7 mouse cellular contexts compared by ENCODE assay signal in the genomic region with DNA sequence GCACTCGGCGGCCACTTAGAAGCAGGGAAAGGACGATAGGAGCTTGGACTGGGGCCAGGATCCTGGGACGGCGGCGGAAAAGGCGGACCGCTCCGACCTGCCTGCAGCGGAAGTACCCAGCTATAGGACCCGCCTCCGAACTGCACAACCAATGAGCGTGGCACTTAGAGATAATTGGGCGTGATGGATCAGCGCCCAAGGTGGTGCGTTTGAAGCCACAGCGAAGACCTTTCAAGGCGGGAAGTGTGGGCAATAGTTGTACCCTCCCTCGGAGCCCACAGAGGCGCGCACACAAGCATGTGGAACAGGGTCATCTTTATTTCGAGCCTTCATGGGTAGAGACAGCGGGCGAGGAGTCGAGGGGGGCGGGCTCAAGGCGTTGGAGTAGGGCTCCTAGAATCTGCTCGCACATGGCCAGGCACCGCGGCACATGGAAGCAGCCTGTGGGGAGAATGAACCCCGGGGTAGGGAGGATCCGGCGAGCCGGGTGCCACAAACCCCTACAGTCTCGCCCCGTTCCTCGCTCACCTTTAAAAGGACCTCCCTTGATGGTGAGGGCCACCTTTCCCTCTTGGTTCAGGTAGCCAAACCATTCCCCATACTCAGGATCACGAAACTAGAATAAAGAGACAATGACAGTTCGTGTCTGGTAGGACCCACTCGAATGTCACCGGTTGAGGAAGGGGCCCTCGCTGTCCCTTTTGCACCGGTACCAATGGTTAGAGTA. TPM values are rescaled to one million over a fixed set of nuclear protein-coding genes. Genes with fewer than 3 reads are reported as not detected.
DNase-seq lines count a peak whose midpoint lies in the region; ATAC-seq lines count a peak whose summit lies in the region.

A gene (minus strand): TSS at position 48 of the 727 bp plus-strand sequence.
A gene (minus strand): TSS at position 122 of the 727 bp plus-strand sequence.

- intact Hi-C loops in gastrocnemius, postnatal 36 days (cut with DNase I) = no loop called here
- intact Hi-C loops in left cerebral cortex, postnatal 36 days (cut with DNase I) = loop anchor here (5.0 kb wide), 1 partner anchor 135 kb away; a partner anchor contains a TSS

- peak within 1 kb of the TSS; percentile 78 for H3K27ac ChIP-seq in intestine, embryonic 16.5 days (ENCODE audit: low read length)
- H3K27ac ChIP-seq in midbrain, embryonic 11.5 days (ENCODE audit: low read depth, low read length) = peak within 1 kb of the TSS; percentile 61

- H3K36me3 ChIP-seq in intestine, embryonic 16.5 days (ENCODE audit: control insufficient read depth, insufficient read depth, low read length) = no peaks in the 10 kb centered on the region
- no peaks in the 10 kb centered on the region; the same call in none of the 2 replicates for H3K36me3 ChIP-seq in midbrain, embryonic 11.5 days (ENCODE audit: control insufficient read depth, insufficient read depth, low read length)

- H3K4me3 ChIP-seq in intestine, embryonic 16.5 days (ENCODE audit: low read length) = peak within 1 kb of the TSS; percentile 59
- peak within 1 kb of the TSS; percentile 52 for H3K4me3 ChIP-seq in midbrain, embryonic 11.5 days (ENCODE audit: low read depth, low read length)

- H3K4me2 ChIP-seq in intestine, embryonic 16.5 days (ENCODE audit: low read depth, low read length) = peak within 1 kb of the TSS; percentile 66
- peak within 1 kb of the TSS; percentile 64 for H3K4me2 ChIP-seq in midbrain, embryonic 11.5 days

- H3K4me1 ChIP-seq in intestine, embryonic 16.5 days (ENCODE audit: control insufficient read depth, insufficient read depth, low read length) = no peaks in the 10 kb centered on the region
- no peaks in the 10 kb centered on the region; the same call in 1 of the 2 replicates for H3K4me1 ChIP-seq in midbrain, embryonic 11.5 days (ENCODE audit: control insufficient read depth, insufficient read depth, low read length)

- 16% methylated on average over 41 of the region's 43 CpGs for WGBS in intestine, embryonic 16.5 days
- 15% methylated on average over 43 of the region's 43 CpGs for WGBS in midbrain, embryonic 11.5 days

- H3K9me3 ChIP-seq in intestine, embryonic 16.5 days (ENCODE audit: control insufficient read depth, low read length) = no peaks in the 10 kb centered on the region
- H3K9me3 ChIP-seq in midbrain, embryonic 11.5 days (ENCODE audit: control insufficient read depth, low read length) = no peaks in the 10 kb centered on the region

- H3K27me3 ChIP-seq in intestine, embryonic 16.5 days (replicated peaks; ENCODE audit: control insufficient read depth, insufficient read depth, low read length) = no peaks in the 10 kb centered on the region
- no peaks in the 10 kb centered on the region for H3K27me3 ChIP-seq in midbrain, embryonic 11.5 days (ENCODE audit: control insufficient read depth, insufficient read depth, low read length)

- DNase-seq in adrenal gland, adult 8-10 months = peak; percentile 86
- DNase-seq in embryo, embryonic 11.5 days (ENCODE audit: low read depth, low spot score) = peak; percentile 75
- DNase-seq in gastrocnemius, postnatal 36 days = peak; percentile 78 to 83
- peak; percentile 84 to 87 for DNase-seq in left cerebral cortex, postnatal 36 days (ENCODE audit: low spot score in 2 of 2)
- peak; percentile 94 for DNase-seq in midbrain, embryonic 11.5 days (ENCODE audit: low spot score, missing footprints)
- DNase-seq in spleen, adult 12 weeks (ENCODE audit: low spot score) = peak; percentile 75

- H3K9ac ChIP-seq in intestine, embryonic 16.5 days (ENCODE audit: low read depth, low read length) = peak within 1 kb of the TSS; percentile 75
- peak within 1 kb of the TSS; percentile 72 for H3K9ac ChIP-seq in midbrain, embryonic 11.5 days (ENCODE audit: low read length)

- ATAC-seq in intestine, embryonic 16.5 days = peak; percentile 98
- ATAC-seq in midbrain, embryonic 11.5 days (ENCODE audit: low FRiP score) = peak; percentile 98

RNA-seq across cellular contexts. Expression of the first gene that starts in this region (rescaled TPM):
- total RNA-seq in adrenal gland, adult 8-10 months (2022) = 1 to 10 TPM; 2.4 to 7.7 (median 5.4) TPM
- total RNA-seq in gastrocnemius, postnatal 36 days (2021) = 1 to 10 TPM in 1 of 2 experiments, under 1 TPM in 1; 0.67 to 1.0 TPM
- 5.7 and 6.8 TPM in 2 replicates for polyA plus RNA-seq in intestine, embryonic 16.5 days (2015; fragmentation: Nextera tagmentation; extraction: Ambion mirVana)
- total RNA-seq in left cerebral cortex, postnatal 36 days (2021) = 1 to 10 TPM; 3.0 to 6.6 TPM
- polyA plus RNA-seq in midbrain, embryonic 11.5 days (2014; fragmentation: Nextera tagmentation; extraction: Ambion mirVana) = 1.7 and 2.1 TPM in 2 replicates

RNA-seq across cellular contexts. Expression of the second gene that starts in this region (rescaled TPM):
- total RNA-seq in adrenal gland, adult 8-10 months (2022) = 100 to 1,000 TPM in 1 of 4 experiments, 10 to 100 TPM in 3; 77.6 to 108 (median 89.8) TPM
- 10 to 100 TPM; 52.9 to 57.1 TPM for total RNA-seq in gastrocnemius, postnatal 36 days (2021)
- 170 and 184 TPM in 2 replicates for polyA plus RNA-seq in intestine, embryonic 16.5 days (2015; fragmentation: Nextera tagmentation; extraction: Ambion mirVana)
- 10 to 100 TPM; 52.5 to 54.7 TPM for total RNA-seq in left cerebral cortex, postnatal 36 days (2021)
- 117 and 121 TPM in 2 replicates for polyA plus RNA-seq in midbrain, embryonic 11.5 days (2014; fragmentation: Nextera tagmentation; extraction: Ambion mirVana)

Comparison
In these comparisons a context has a peak if more than half of its experiments do, and no peak if none do; other contexts are left out.
1. Peak in every context shown above with its lines: DNase-seq, ATAC-seq, H3K4me3 ChIP-seq and H3K27ac ChIP-seq.